In the genomic region with DNA sequence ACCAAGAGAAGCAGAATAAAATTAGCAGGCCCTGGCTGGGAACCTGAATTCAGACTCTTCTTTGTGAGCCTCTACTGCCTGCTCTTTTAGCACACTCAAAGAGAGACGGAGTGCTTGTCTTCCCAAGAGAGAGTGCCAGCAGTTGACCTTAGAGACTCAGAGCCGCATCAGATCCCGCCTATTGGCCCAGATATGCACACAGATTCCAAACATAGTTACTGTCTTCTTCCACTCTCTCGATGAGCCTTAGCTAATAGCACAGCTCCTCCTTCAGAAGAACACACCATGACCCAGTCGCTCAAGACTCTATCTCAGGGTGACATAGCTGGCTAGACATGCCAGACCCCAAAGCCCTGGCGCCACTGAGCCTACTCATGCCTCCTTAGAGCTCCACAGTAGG, we compare ENCODE assay signal across 21 mouse cellular contexts.
"Had no signal": no experiment of that assay in that cellular context is flagged by ENCODE, and none has a peak within 500 bp of the region (broad histone marks: within the 10 kb centered on the region; RNA-seq: fewer than 3 reads in every experiment).

No protein-coding gene starts in this region.

- H3K36me3 ChIP-seq: kidney, embryonic 15.5 days; limb, embryonic 10.5 days; limb, embryonic 13.5 days; liver, embryonic 12.5 days; liver, embryonic 15.5 days; midbrain, embryonic 12.5 days; midbrain, embryonic 15.5 days; neural tube, embryonic 12.5 days; neural tube, embryonic 15.5 days had no signal

- H3K9ac ChIP-seq: kidney, embryonic 15.5 days; limb, embryonic 13.5 days; liver, embryonic 12.5 days; liver, embryonic 15.5 days; midbrain, embryonic 12.5 days; midbrain, embryonic 15.5 days; neural tube, embryonic 12.5 days; neural tube, embryonic 15.5 days had no signal

- H3K4me3 ChIP-seq: kidney, embryonic 15.5 days; layer of hippocampus, adult 2 months; limb, embryonic 10.5 days; limb, embryonic 13.5 days; liver, embryonic 12.5 days; liver, embryonic 15.5 days; midbrain, embryonic 12.5 days; midbrain, embryonic 15.5 days; neural tube, embryonic 12.5 days; neural tube, embryonic 15.5 days had no signal

- DNase-seq: kidney, adult 11 months; kidney, adult 8-10 months; kidney, postnatal 14 days; layer of hippocampus, adult 9-11 months; liver; lung, adult 18-20 months; right cerebral cortex, adult 18-20 months; right cerebral cortex, postnatal 14 days; right cerebral cortex, postnatal 4 days; thymus, adult 18-20 months; thymus, postnatal 4 days had no signal

- H3K27ac ChIP-seq: kidney, embryonic 15.5 days; layer of hippocampus, adult 2 months; limb, embryonic 10.5 days; limb, embryonic 13.5 days; liver, embryonic 12.5 days; liver, embryonic 15.5 days; midbrain, embryonic 12.5 days; midbrain, embryonic 15.5 days; neural tube, embryonic 12.5 days; neural tube, embryonic 15.5 days had no signal

- H3K4me1 ChIP-seq: liver, embryonic 12.5 days; liver, embryonic 15.5 days had no signal

- H3K27me3 ChIP-seq: kidney, embryonic 15.5 days; limb, embryonic 13.5 days; liver, embryonic 15.5 days; midbrain, embryonic 12.5 days; midbrain, embryonic 15.5 days; neural tube, embryonic 12.5 days; neural tube, embryonic 15.5 days had no signal
